Mouse (Mus musculus) spleen, postnatal 14 days (tissue): Measurements from ENCODE around the gene Il6st.
A peak's percentile ranks its signal among the peaks of the same experiment; 100 is the strongest.

Source experiments
- DNase-seq, 2 experiments: peaks; one replicate each; pipeline ENCODE4 v3.0.0; 2021 to 2022; ENCODE audit warnings: low spot score in 2 of 2

The Il6st gene

GRCm38 (mm10) chr13:112482525-112482924 lies 18.7 kb downstream of the Il6st start:
- no peak for DNase-seq

DNA sequence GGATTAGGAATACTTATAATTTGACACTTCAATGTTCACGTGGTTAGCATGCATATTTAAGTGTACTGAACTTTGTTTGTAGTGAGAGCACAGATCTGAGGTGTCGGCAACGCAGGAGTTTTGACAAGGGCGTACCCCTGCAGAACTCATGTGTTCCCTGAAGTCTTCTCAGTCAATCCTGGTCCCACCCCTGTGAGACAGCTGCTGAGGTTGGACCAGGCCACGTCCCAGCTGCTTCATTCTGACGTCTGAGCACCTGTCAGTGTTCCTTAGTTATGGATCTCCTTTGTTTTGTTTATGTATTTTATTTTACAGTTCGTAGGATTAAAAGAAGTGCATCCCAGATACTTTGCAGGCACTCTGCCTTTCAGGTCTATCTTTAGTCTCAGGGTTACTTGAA lies 19.1 kb downstream of the Il6st start:
- no peak for DNase-seq

DNA sequence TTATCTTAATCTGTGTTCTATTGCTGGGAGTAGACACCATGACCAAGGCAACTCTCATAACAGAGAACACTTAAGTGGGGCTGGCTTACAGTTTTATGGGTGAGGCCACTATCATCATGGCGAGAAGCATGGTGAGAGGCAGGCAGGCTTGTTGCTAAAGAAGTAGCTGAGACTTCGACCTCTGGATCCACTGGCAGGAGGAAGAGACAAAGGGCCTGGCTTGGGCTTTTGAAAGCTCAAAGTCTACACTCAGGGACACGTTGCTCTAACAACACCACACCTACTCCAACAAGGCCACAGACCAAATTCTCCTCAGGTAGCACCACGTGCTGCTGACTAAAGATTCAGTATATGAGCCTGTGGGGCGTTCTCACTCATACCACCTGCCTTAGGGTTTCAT lies 22.4 kb downstream of the Il6st start:
- DNase-seq = no peak

DNA sequence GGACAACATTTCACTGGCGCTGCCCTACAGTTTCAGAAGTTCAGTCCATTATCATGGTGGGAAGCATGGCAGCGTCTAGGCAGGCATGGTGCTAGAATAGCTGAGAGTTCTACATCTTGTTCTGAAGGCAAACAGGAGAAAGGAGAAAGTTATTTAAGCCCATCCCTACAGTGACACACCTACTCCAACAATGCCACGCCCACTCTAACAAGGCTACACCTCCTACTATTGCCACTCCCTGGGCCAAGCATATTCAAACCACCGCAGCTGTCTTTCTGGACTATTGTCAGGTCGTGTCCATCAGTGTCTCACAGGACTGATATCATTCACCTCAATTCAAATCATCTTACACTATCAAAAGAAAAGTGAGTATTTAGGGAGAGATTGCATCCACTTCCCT lies 22.8 kb downstream of the Il6st start:
- DNase-seq = no peak

- DNase-seq = no peak
Measured at GRCm38 (mm10) chr13:112490036-112490435, 26.2 kb downstream of the Il6st start.

GRCm38 (mm10) chr13:112491636-112492284 lies 27.9 kb downstream of the Il6st start:
- DNase-seq = no peak

GRCm38 (mm10) chr13:112492285-112492678 lies 28.4 kb downstream of the Il6st start:
- DNase-seq = no peak

- DNase-seq = no peak
Measured at GRCm38 (mm10) chr13:112494590-112494989, 30.7 kb downstream of the Il6st start.

DNA sequence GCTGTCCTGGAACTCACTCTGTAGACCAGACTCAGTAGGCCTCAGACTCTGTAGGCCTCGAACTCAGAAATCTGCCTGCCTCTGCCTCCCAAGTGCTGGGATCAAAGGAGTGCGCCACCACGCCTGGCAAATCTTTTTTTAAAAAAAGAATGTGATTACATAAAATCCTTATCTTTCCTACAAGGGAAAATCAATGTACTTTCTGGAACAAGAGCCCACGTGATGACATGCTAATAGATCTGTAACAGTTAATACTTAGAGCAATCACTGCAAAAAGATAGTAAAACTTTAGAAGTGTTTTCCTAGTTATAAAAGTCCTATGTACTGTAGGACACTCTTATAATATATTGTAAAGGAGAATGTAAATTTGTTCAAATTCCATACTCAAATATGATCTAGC lies 36.2 kb downstream of the Il6st start:
- no peak for DNase-seq

DNA sequence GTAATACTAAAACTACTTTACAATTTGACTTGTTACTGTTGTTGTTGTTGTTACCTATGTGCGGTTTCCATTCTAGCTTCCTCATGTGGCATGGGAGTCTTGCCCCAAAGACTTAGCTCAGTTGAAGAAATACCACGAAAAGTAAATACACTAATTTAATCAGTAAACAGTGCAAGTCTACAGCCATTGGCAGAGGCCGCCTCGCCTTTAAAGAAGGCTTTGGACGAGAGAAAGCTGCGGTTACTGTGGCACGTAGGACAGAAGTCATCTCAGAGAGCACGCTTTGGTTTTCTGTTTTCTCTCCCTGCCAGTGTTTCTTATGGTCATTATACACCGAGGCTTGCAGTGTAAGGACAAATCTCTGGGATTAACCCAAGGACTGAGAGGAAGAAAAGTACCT lies 36.6 kb downstream of the Il6st start:
- no peak for DNase-seq

DNA sequence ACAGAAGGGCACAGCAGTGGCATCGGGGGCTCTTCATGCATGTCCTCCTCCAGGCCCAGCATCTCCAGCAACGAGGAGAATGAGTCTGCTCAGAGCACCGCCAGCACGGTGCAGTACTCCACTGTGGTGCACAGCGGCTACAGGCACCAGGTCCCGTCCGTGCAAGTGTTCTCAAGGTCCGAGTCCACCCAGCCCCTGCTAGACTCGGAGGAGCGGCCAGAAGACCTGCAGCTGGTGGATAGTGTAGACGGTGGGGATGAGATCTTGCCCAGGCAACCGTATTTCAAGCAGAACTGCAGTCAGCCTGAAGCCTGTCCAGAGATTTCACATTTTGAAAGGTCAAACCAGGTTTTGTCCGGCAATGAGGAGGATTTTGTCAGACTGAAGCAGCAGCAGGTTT lies 40.0 kb downstream of the Il6st start:
- no peak for DNase-seq

GRCm38 (mm10) chr13:112505436-112505835 lies 41.6 kb downstream of the Il6st start:
- no peak for DNase-seq

GRCm38 (mm10) chr13:112506766-112507165 lies 42.9 kb downstream of the Il6st start:
- no peak for DNase-seq

GRCm38 (mm10) chr13:112507691-112508090 lies 43.8 kb downstream of the Il6st start:
- DNase-seq = no peak

DNA sequence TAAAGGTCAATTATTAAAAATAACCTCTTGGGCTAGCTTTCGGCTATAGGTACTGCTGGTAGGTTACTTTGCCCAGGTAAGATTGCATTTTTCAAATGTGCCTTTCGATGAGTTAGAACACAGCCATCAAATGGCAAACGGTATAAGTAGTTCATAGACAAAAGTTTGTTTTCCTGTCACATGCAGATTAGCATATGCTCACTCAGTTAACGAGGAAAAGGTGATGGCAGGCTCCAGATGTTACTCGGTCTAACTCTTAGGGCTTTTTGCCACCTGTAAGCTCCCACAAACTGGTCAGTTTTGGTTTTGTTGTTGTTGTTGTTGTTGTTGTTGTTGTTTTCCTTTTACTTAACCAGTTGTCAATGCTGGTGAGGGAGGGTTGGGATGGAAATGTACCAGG lies 44.6 kb downstream of the Il6st start:
- no peak for DNase-seq

- peak in 1 of 2 experiments; percentile 24 for DNase-seq
Measured at GRCm38 (mm10) chr13:112509465-112509864, 45.6 kb downstream of the Il6st start.

GRCm38 (mm10) chr13:112510437-112511212 lies 46.8 kb downstream of the Il6st start:
- DNase-seq = no peak

DNA sequence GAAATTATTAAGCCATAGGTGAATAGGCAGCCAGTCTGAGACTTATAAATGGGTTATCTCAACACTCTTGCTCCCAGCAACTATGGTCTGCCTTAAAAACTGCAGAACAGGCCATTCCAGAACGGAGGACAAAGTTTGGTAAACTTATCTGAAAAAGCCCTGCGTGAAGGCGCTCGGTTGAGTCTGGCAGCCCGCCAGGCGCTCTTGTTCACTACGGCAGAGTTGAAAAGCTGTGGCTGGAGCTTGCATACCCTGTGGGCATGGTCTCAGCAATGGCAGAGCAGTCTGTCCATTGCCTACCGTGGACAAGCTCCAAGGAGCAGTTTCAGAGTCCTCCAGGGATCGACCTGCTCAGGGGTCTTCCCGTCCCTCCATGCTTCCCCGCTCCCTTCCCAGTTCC lies 47.4 kb downstream of the Il6st start:
- DNase-seq = no peak

GRCm38 (mm10) chr13:112511810-112512209 lies 47.9 kb downstream of the Il6st start:
- no peak for DNase-seq

DNA sequence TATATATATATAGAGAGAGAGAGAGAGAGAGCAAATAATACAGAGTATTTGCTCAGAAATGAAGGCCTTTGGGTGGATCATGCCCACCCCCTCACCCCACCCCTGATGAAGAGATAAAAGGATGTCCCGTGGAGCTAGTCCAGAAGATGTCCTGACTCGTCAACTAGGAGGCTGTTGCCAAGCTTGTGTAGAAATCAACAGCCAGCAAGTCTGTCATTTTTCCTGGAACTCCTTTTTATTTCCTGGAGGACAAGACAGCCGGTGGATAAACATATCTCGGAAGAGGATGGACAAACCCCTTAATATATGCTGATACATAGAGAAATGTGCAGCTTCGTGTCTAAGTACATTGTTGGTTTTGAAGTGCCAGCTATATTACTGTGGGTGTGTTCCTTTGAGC lies 49.0 kb downstream of the Il6st start:
- no peak for DNase-seq

- no peak for DNase-seq
Measured at GRCm38 (mm10) chr13:112514546-112514945, 50.7 kb downstream of the Il6st start.

DNA sequence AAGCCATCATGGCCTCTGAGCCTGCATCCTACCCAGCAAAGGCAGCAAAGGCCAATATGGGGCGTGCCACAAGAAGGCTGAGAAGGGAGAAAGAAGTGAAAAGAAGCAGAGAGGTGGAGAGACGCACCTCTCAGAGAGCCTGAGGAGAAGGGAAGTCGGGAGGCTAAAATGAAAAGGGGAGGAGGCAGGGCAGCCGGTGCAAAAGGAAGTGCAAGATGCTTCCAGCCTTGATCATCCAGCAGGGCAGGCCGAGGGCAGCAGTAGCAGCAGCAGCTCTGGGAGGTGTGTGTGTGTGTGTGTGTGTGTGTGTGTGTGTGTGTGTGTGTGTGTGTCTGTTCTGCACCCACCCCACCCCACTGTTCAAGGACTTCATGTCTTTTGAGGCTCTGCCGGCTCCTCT lies 58.4 kb downstream of the Il6st start:
- no peak for DNase-seq

- DNase-seq = no peak
Measured at GRCm38 (mm10) chr13:112522896-112523295, 59.0 kb downstream of the Il6st start.
